Mouse (Mus musculus) hindbrain, embryonic 11.5 days (tissue): ENCODE results near the gene Plcg1. TPM values are rescaled to one million over a fixed set of nuclear protein-coding genes. Genes with fewer than 3 reads are reported as not detected.

Experiments
- ATAC-seq: fragments of 200-750 bp; cut with Nextera tagmentation; 2 replicates; pipeline ENCODE4 v1.8.0; 2017; ENCODE audit warnings: mild to moderate bottlenecking, moderate TSS enrichment, moderate library complexity; ENCODE audit not compliant: low FRiP score
- DNase-seq: peaks from one replicate; pipeline ENCODE4 v3.0.0-alpha.2; 2015; ENCODE audit warnings: low spot score
- H3K27ac ChIP-seq: fragments of 300-500 bp; sonication (generic); 2 replicates; pipeline ENCODE4 v1.5.1; 2014; ENCODE audit warnings: mild to moderate bottlenecking, low read depth, low read length
- H3K27me3 ChIP-seq: fragments of 300-500 bp; sonication (generic); 2 replicates; pipeline ENCODE4 v1.6.1; 2014; ENCODE audit warnings: mild to moderate bottlenecking, low read length, moderate library complexity, mixed read lengths; ENCODE audit not compliant: control insufficient read depth, insufficient read depth
- H3K36me3 ChIP-seq: fragments of 300-500 bp; sonication (generic); 2 replicates; pipeline ENCODE4 v1.6.1; 2014; ENCODE audit warnings: mild to moderate bottlenecking, low read length, moderate library complexity, mixed read lengths; ENCODE audit not compliant: control insufficient read depth, insufficient read depth
- H3K4me1 ChIP-seq: fragments of 300-500 bp; sonication (generic); replicated peaks from 2 replicates; pipeline ENCODE4 v1.6.1; 2014; ENCODE audit warnings: low read length, mixed read lengths; ENCODE audit not compliant: control insufficient read depth, insufficient read depth
- H3K4me2 ChIP-seq: fragments of 300-500 bp; sonication (generic); replicated peaks from 2 replicates; pipeline ENCODE4 v1.6.1; 2014; ENCODE audit warnings: mild to moderate bottlenecking, low read depth, low read length
- H3K4me3 ChIP-seq: fragments of 300-500 bp; sonication (generic); 2 replicates; pipeline ENCODE4 v1.5.1; 2014; ENCODE audit warnings: low read depth, low read length
- H3K9ac ChIP-seq: fragments of 300-500 bp; sonication (generic); 2 replicates; pipeline ENCODE4 v1.6.1; 2014; ENCODE audit warnings: low read depth, low read length
- H3K9me3 ChIP-seq: fragments of 300-500 bp; sonication (generic); 2 replicates; pipeline ENCODE4 v1.6.1; 2016; ENCODE audit warnings: low read length; ENCODE audit not compliant: control insufficient read depth
- WGBS: fragments of 180-500 bp; shearing (Covaris S2); extraction: QIAGEN DNeasy Blood & Tissue Kit; methylation state at CpG from one replicate; pipeline ENCODE4 v1.1.7; 2014; 5-methylcytosine and 5-hydroxymethylcytosine counted together
- polyA plus RNA-seq: library from polyadenylated mRNA; unstranded; fragments of >200 nt; fragmentation: Nextera tagmentation; extraction: Ambion mirVana; gene quantifications from 2 replicates; pipeline ENCODE4 v1.2.1, GENCODE M21; 2014

Plcg1 gene
- polyA plus RNA-seq, 1 experiment from 2014 or later, result 67.8 TPM

DNA sequence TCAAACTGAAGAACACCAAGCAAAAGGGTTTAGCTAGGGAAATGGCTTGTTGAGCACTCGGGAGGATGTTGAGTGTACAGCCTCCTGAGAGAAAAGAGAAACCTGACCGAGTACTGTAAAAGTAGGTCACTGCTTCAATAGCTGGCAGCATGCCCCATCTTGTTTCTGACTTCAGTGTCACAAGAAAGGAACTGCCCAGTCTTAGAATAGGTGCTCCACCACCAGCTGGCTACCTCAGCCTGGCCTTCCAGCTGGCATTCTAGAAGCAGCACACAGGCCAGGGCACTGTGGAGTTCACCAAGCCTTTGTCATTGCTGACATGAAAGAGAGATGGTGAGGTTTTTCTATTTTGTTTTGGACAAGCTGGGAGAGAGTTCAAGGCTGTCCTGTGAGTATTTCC, 65.9 kb downstream of the Plcg1 start:
- DNase-seq (no peak), ATAC-seq (no peak)
- H3K27ac ChIP-seq, result no peak overlapping the region
- H3K36me3 ChIP-seq, result no peaks in the 10 kb centered on the region
- no peaks in the 10 kb centered on the region for H3K4me1 ChIP-seq
- WGBS, result 77% methylated on average over 2 of the region's 2 CpGs
- no peaks in the 10 kb centered on the region for H3K9me3 ChIP-seq
- no peak overlapping the region for H3K9ac ChIP-seq
- no peaks in the 10 kb centered on the region for H3K27me3 ChIP-seq
- no peak overlapping the region for H3K4me2 ChIP-seq
- no peak overlapping the region for H3K4me3 ChIP-seq

DNA sequence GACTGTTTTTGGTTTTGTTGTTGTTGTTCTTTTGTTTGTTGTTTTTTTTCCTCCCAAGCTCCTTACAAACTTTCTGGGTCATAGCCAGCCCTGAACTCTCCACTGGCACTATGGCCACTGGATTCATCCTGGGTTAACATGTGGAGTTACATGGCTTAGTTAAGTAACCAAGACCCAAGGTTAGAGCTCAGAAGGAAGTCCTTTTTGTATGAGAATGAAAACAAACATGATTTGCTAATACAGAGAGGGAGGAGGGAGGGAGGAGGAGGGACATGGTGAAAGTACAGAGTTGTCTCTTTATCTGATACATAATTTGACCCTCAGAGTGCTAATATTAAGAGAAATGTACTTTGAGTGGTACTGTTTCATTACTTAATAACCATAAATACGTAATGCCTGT, 67.1 kb downstream of the Plcg1 start:
- ATAC-seq, result no peak
- no peaks in the 10 kb centered on the region for H3K9me3 ChIP-seq
- no peak overlapping the region for H3K27ac ChIP-seq
- 87% methylated on average over 1 of the region's 1 CpGs for WGBS
- H3K4me1 ChIP-seq, result no peaks in the 10 kb centered on the region
- H3K9ac ChIP-seq, result no peak overlapping the region
- H3K4me2 ChIP-seq, result no peak overlapping the region
- H3K36me3 ChIP-seq, result no peaks in the 10 kb centered on the region
- DNase-seq, result no peak
- H3K27me3 ChIP-seq, result no peaks in the 10 kb centered on the region
- no peak overlapping the region for H3K4me3 ChIP-seq

DNA sequence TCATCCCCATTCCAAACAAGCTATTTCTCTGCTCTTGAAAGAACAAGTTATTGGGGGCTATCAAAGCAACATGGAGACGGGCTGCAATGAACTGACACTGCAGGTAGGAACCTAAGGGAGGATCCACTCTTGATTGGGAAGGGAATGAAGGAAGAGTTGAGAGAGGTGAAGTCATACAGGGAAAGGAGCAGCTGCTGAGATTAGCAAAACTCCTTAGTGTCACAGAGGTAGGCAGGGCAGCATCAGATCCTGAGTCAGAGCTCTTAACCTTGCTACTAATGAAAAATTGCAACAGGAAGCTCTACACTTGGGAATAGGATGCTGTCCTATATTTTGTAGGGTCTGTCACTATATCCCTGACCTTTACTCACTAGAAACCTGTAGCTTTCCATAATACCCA, 69.9 kb downstream of the Plcg1 start:
- H3K9ac ChIP-seq, result no peak overlapping the region
- H3K27ac ChIP-seq, result no peak overlapping the region
- no peak overlapping the region for H3K4me3 ChIP-seq
- H3K9me3 ChIP-seq, result no peaks in the 10 kb centered on the region
- ATAC-seq, result no peak
- no peaks in the 10 kb centered on the region for H3K36me3 ChIP-seq
- no peak overlapping the region for H3K4me2 ChIP-seq
- WGBS, result 87% methylated on average over 1 of the region's 1 CpGs
- no peak for DNase-seq
- no peaks in the 10 kb centered on the region for H3K27me3 ChIP-seq
- no peaks in the 10 kb centered on the region for H3K4me1 ChIP-seq

DNA sequence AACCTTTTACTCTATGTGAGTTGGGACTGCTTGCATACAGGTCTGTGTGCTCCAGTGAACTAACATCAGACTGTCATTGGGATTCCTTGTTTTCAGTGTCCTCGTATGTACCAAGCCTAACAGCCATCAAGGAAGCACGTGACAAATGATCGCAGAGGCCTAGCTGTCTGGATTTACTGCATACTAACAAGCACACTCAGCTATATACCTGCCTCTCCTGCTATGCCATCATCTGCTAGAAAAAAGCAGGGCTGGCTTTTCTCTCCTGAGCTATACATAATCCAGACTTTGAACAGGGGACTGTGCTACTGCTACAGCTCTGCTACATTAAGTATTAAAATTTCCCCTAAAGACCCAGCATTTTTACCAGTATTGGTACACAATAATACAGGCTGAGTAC, 71.2 kb downstream of the Plcg1 start:
- Histone ChIP-seq H3K27ac (no peak overlapping the region), H3K4me1 (no peaks in the 10 kb centered on the region), H3K36me3 (no peaks in the 10 kb centered on the region), H3K4me3 (no peak overlapping the region), H3K27me3 (no peaks in the 10 kb centered on the region), H3K4me2 (no peak overlapping the region), H3K9ac (no peak overlapping the region), H3K9me3 (no peaks in the 10 kb centered on the region)
- DNase-seq (no peak), ATAC-seq (no peak)
- 91% methylated on average over 3 of the region's 3 CpGs for WGBS

DNA sequence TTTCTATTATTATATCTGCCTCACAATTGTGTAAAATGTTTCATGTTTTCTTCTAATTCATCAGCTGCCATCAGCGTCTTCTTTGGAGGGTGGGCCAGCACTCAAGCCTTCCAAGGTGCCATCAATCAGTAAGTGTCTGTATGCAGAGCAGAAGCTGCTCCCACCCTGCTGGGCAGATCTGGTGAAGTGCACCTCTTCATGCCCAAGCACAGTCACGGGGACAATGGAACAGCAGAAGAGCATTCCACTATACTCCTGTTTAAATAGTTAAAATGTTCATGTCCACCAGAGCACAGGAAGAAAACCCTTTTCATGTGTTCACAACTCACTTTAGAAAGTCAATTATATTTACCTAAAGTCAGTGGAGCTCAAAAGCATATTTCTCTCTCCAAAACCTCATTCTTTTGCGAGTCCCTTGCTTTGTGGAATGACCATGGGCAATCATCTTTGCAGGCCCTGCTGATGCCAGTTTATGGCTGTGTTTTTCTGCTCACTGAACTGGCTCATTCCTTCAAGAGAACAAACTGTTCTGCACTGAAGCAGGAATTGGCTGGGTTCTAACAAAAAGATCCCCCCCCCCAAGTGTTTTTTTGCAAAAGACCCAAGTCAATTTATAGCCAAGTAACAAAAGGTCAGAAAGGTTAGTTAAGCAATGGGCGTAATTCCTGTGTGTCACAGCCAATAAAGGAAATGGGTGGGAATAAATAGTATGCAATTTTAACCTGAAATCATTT, 73.9 kb downstream of the Plcg1 start:
- H3K27me3 ChIP-seq, result no peaks in the 10 kb centered on the region
- H3K4me3 ChIP-seq, result no peak overlapping the region
- no peak for DNase-seq
- no peaks in the 10 kb centered on the region for H3K4me1 ChIP-seq
- H3K36me3 ChIP-seq, result no peaks in the 10 kb centered on the region
- no peak overlapping the region for H3K27ac ChIP-seq
- WGBS, result 50% methylated on average over 4 of the region's 4 CpGs
- H3K9me3 ChIP-seq, result no peaks in the 10 kb centered on the region
- H3K9ac ChIP-seq, result no peak overlapping the region
- H3K4me2 ChIP-seq, result no peak overlapping the region
- ATAC-seq, result no peak

DNA sequence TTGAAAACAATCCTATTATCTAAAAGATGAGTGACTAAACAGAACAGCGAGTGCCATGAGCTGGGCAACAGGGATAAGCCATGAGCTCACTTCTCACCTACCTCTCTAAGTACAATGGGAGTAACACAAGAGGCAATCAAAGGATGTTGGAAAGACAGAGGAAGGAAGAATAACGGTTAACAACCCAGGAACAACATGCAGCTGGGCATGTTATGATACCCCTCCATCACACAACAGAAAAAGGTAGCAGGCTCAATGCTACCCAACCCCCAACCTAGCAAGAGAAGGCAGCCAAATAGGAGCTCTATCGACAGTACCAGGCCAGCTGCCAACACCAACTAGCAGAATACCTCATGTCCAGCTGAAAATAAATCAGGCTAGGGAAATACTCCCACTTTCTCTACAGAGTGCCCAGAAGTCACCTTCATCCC, 75.0 kb downstream of the Plcg1 start:
- H3K27me3 ChIP-seq, result no peaks in the 10 kb centered on the region
- H3K36me3 ChIP-seq, result no peaks in the 10 kb centered on the region
- ATAC-seq, result no peak
- H3K4me1 ChIP-seq, result no peaks in the 10 kb centered on the region
- no peak overlapping the region for H3K9ac ChIP-seq
- WGBS, result 70% methylated on average over 3 of the region's 3 CpGs
- no peak overlapping the region for H3K4me3 ChIP-seq
- no peaks in the 10 kb centered on the region for H3K9me3 ChIP-seq
- H3K27ac ChIP-seq, result no peak overlapping the region
- DNase-seq, result no peak
- H3K4me2 ChIP-seq, result no peak overlapping the region

DNA sequence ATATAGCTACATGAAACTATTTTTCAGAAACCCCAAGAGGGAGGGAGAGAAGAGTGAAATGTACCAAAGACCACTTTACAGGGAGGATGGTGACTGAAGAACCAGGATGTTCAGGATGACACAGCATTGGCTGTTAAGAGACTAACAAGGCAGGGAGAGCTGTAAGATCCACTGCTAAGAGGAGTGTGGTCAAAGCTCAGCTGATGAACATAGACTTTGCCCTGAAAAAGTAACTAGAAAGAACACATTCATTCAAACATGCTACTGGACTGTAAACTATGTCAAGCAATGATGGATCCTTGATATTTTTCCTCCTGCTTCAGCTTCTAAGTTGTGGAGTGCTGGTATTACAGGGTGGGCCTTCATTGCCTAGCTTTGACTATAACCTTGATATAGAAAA, 79.3 kb downstream of the Plcg1 start:
- H3K9ac ChIP-seq, result no peak overlapping the region

DNA sequence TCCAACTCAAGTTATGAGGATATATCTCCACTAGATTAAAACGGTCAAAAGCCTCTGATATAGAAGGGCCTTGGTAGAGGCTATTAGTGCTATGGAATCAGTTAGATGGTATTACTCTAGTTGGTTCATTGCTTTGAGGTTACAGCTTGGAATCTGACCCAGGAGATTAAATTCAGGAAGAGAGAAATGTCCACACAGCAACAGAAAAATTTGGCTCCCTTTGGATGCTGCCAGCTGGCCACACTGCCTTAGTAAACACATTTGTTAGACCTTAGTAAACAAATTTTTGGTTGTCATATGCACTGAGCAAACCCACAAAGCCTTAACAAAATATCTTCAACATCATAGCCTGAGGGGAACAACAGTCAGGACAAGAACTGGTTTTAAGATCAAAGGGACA, 79.7 kb downstream of the Plcg1 start:
- H3K4me1 ChIP-seq, result no peaks in the 10 kb centered on the region

More for the DNA sequence above, 79.3 kb downstream of the Plcg1 start:
- DNase-seq, result no peak
- Histone ChIP-seq H3K36me3 (no peaks in the 10 kb centered on the region), H3K4me2 (no peak overlapping the region), H3K27me3 (no peaks in the 10 kb centered on the region), H3K9me3 (no peaks in the 10 kb centered on the region), H3K4me3 (no peak overlapping the region), H3K27ac (no peak overlapping the region), H3K4me1 (no peaks in the 10 kb centered on the region)
- no peak for ATAC-seq

More for the DNA sequence above, 79.7 kb downstream of the Plcg1 start:
- WGBS, result 97% methylated on average over 1 of the region's 1 CpGs
- no peak overlapping the region for H3K9ac ChIP-seq
- H3K36me3 ChIP-seq, result no peaks in the 10 kb centered on the region
- ATAC-seq (no peak), DNase-seq (no peak)
- no peaks in the 10 kb centered on the region for H3K27me3 ChIP-seq
- H3K4me3 ChIP-seq, result no peak overlapping the region
- no peak overlapping the region for H3K27ac ChIP-seq
- no peaks in the 10 kb centered on the region for H3K9me3 ChIP-seq
- H3K4me2 ChIP-seq, result no peak overlapping the region
